ENCODE assay signal across 8 mouse cellular contexts in the genomic region with DNA sequence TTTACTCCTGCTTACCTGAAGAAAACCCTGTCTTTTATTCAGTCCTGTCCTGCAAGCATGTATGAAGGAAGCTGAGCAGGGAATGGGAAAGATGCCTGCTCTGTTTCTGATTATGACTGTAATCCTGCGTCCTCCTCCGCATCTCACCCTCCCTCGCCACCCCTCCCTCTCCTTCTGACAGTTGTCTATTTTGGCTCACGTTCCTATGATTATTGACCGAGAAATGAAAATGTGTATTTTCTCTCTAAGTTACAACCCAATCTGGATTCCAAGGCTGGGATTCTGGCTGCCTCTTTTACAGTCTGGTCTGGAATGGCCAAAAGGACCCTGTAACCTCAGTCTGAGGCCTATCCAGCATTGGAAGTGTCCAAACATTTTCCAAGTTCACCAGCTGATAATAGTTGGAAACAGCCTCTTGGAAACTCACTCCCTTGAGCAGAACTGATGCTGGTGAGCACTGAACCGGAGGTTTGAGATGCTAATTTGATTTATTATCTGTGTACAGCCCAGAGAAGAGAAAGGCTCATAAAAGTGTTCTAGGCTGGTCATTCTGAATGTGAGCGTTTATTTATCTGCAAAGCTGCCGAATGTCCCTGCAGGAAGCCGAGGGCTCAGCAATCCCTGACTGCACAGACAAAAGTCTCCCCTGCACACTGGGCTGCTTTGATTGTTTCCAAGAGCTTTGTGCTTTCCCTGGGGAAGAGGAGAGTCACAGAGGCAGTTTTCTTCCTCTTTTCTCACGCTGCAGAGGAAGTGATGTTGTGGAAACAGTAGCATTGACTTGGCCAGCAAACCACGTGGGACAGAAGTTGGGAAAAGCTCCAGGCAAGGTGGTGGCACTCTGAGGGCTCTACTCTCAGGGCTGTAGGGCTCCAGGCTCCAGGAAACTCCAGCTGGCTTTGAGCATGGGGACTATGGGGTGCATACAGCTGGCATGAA. TPM values are rescaled to one million over a fixed set of nuclear protein-coding genes. Genes with fewer than 3 reads are reported as not detected.
DNase-seq lines count a peak whose midpoint lies in the region; ATAC-seq lines count a peak whose summit lies in the region.

No protein-coding gene starts in this region.

- ATAC-seq in midbrain, embryonic 11.5 days (ENCODE audit: low FRiP score), result no peak
- peak; percentile 47 for ATAC-seq in kidney, embryonic 16.5 days (ENCODE audit: low FRiP score, low TSS enrichment)
- no peak for ATAC-seq in neural tube, embryonic 15.5 days (ENCODE audit: low FRiP score)
- no peak for ATAC-seq in erythroid progenitor cell, adult 5-6 weeks (replicated peaks; ENCODE audit: low FRiP score, poor library complexity, severe bottlenecking)

- DNase-seq in midbrain, embryonic 10.5 days (ENCODE audit: low spot score), result peak; percentile 13
- no peak for DNase-seq in midbrain, embryonic 11.5 days (ENCODE audit: low spot score, missing footprints)
- peak; percentile 57 to 79 for DNase-seq in heart, adult 9 months (ENCODE audit: low spot score in 2 of 2)
- DNase-seq in thymus, postnatal 0 days (ENCODE audit: low spot score), result no peak
- DNase-seq in retina, postnatal 1 day, result no peak

- peaks cover 68% of the 10 kb centered on the region for H3K27me3 ChIP-seq in midbrain, embryonic 10.5 days (ENCODE audit: low read depth, poor library complexity, severe bottlenecking)
- H3K27me3 ChIP-seq in midbrain, embryonic 11.5 days (ENCODE audit: control insufficient read depth, insufficient read depth, low read length), result peaks cover 2% of the 10 kb centered on the region; the same call in 1 of the 2 replicates
- peaks cover 7% of the 10 kb centered on the region; the same call in 1 of the 2 replicates for H3K27me3 ChIP-seq in kidney, embryonic 16.5 days (ENCODE audit: insufficient read depth, low read length)
- H3K27me3 ChIP-seq in neural tube, embryonic 15.5 days (replicated peaks), result peaks cover 7% of the 10 kb centered on the region

- no peaks in the 10 kb centered on the region for H3K9me3 ChIP-seq in midbrain, embryonic 10.5 days (replicated peaks)
- H3K9me3 ChIP-seq in midbrain, embryonic 11.5 days (ENCODE audit: control insufficient read depth, low read length), result no peaks in the 10 kb centered on the region
- H3K9me3 ChIP-seq in kidney, embryonic 16.5 days (ENCODE audit: low read length), result no peaks in the 10 kb centered on the region
- H3K9me3 ChIP-seq in neural tube, embryonic 15.5 days (replicated peaks), result no peaks in the 10 kb centered on the region

- no peak overlapping the region for H3K4me3 ChIP-seq in midbrain, embryonic 10.5 days
- H3K4me3 ChIP-seq in midbrain, embryonic 11.5 days (ENCODE audit: low read depth, low read length), result no peak overlapping the region
- H3K4me3 ChIP-seq in kidney, embryonic 16.5 days (ENCODE audit: low read length), result no peak overlapping the region
- no peak overlapping the region for H3K4me3 ChIP-seq in neural tube, embryonic 15.5 days (replicated peaks)

- H3K36me3 ChIP-seq in midbrain, embryonic 10.5 days, result no peaks in the 10 kb centered on the region
- H3K36me3 ChIP-seq in midbrain, embryonic 11.5 days (ENCODE audit: control insufficient read depth, insufficient read depth, low read length), result no peaks in the 10 kb centered on the region
- no peaks in the 10 kb centered on the region for H3K36me3 ChIP-seq in kidney, embryonic 16.5 days (ENCODE audit: insufficient read depth, low read length)
- H3K36me3 ChIP-seq in neural tube, embryonic 15.5 days, result no peaks in the 10 kb centered on the region

- peak overlapping the region; percentile 69 for H3K27ac ChIP-seq in midbrain, embryonic 10.5 days (replicated peaks)
- no peak overlapping the region; the same call in 1 of the 2 replicates for H3K27ac ChIP-seq in midbrain, embryonic 11.5 days (ENCODE audit: low read depth, low read length)
- peak overlapping the region; percentile 85 for H3K27ac ChIP-seq in kidney, embryonic 16.5 days (ENCODE audit: low read length)
- H3K27ac ChIP-seq in neural tube, embryonic 15.5 days (replicated peaks), result peak overlapping the region; percentile 51

- peaks cover 15% of the 10 kb centered on the region for H3K4me1 ChIP-seq in midbrain, embryonic 10.5 days
- peaks cover 3% of the 10 kb centered on the region; the same call in 1 of the 2 replicates for H3K4me1 ChIP-seq in midbrain, embryonic 11.5 days (ENCODE audit: control insufficient read depth, insufficient read depth, low read length)
- peaks cover 5% of the 10 kb centered on the region; the same call in 1 of the 2 replicates for H3K4me1 ChIP-seq in kidney, embryonic 16.5 days (ENCODE audit: insufficient read depth, low read length)
- H3K4me1 ChIP-seq in neural tube, embryonic 15.5 days, result 0 out of 2 replicates have a peak, but pooled peaks cover 2% of the 10 kb centered on the region

- WGBS in midbrain, embryonic 10.5 days, result 51% methylated on average over 11 of the region's 11 CpGs
- WGBS in midbrain, embryonic 11.5 days, result 46% methylated on average over 11 of the region's 11 CpGs
- WGBS in kidney, embryonic 16.5 days, result 35% methylated on average over 11 of the region's 11 CpGs
- 42% methylated on average over 11 of the region's 11 CpGs for WGBS in neural tube, embryonic 15.5 days

- H3K9ac ChIP-seq in midbrain, embryonic 11.5 days (ENCODE audit: low read length), result no peak overlapping the region
- H3K9ac ChIP-seq in kidney, embryonic 16.5 days (replicated peaks; ENCODE audit: low read length), result no peak overlapping the region
- H3K9ac ChIP-seq in neural tube, embryonic 15.5 days (replicated peaks), result no peak overlapping the region

- H3K4me2 ChIP-seq in midbrain, embryonic 11.5 days, result no peak overlapping the region
- no peak overlapping the region for H3K4me2 ChIP-seq in kidney, embryonic 16.5 days (replicated peaks; ENCODE audit: low read depth, low read length)
- no peak overlapping the region for H3K4me2 ChIP-seq in neural tube, embryonic 15.5 days

RNA-seq across cellular contexts. Expression of a gene that starts 4.7 kb away (rescaled TPM):
- polyA plus RNA-seq in midbrain, embryonic 10.5 days (2016; fragmentation: Nextera tagmentation; extraction: Ambion mirVana), result 17.9 and 22.4 TPM in 2 replicates
- polyA plus RNA-seq in midbrain, embryonic 11.5 days (2014; fragmentation: Nextera tagmentation; extraction: Ambion mirVana), result 26.3 and 27.7 TPM in 2 replicates
- polyA plus RNA-seq in kidney, embryonic 16.5 days (2015; fragmentation: Nextera tagmentation; extraction: Ambion mirVana), result 16.7 and 19.9 TPM in 2 replicates
- polyA plus RNA-seq in neural tube, embryonic 15.5 days (2015; fragmentation: Nextera tagmentation; extraction: Ambion mirVana), result 12.2 and 13.8 TPM in 2 replicates
- 21.4 and 32.4 TPM in 2 replicates for total RNA-seq in erythroid progenitor cell, adult 5-6 weeks (2015; ENCODE audit: low replicate concordance)
- total RNA-seq in erythroid progenitor cell, adult 5-6 weeks (2017; ENCODE audit: low replicate concordance), result 26.3 and 35.9 TPM in 2 replicates
- 14.1 and 14.2 TPM in 2 replicates for polyA plus RNA-seq in thymus, postnatal 0 days (2015; fragmentation: Nextera tagmentation; extraction: Ambion mirVana)

Comparison
In these comparisons a context has a peak if more than half of its experiments do, and no peak if none do; other contexts are left out.
1. DNase-seq: peak in midbrain, embryonic 10.5 days (single experiment) and heart, adult 9 months (2 of 2); none in midbrain, embryonic 11.5 days (single experiment), thymus, postnatal 0 days (single experiment) and retina, postnatal 1 day (single experiment).